Mouse (Mus musculus) spleen, adult 2 months (tissue): ENCODE results near the gene 1520401A03Rik.

Source experiments
- CTCF ChIP-seq: fragments of 200-500 bp; IDR thresholded peaks from 2 replicates; pipeline ENCODE4 v1.5.1; 2011; ENCODE audit warnings: mild to moderate bottlenecking, inconsistent platforms; ENCODE audit not compliant: insufficient read depth, insufficient read length, insufficient replicate concordance; ENCODE audit errors: extremely low read depth
- POLR2A ChIP-seq: fragments of 200-500 bp; IDR thresholded peaks from 2 replicates; pipeline ENCODE4 v1.6.1; 2011; ENCODE audit warnings: low read depth, low read length, inconsistent platforms

GRCm38 (mm10) chr17:23665511-23665910, 57.1 kb downstream of the 1520401A03Rik start:
- no peak for TF ChIP-seq CTCF
- TF ChIP-seq POLR2A = no peak
